Mouse (Mus musculus): Measurements from ENCODE around the gene Odf3l1. TPM values are rescaled to one million over a fixed set of nuclear protein-coding genes. Genes with fewer than 3 reads are reported as not detected.

Gene Odf3l1
- polyA plus RNA-seq, 1 experiment from 2014 or later: not detected

DNA sequence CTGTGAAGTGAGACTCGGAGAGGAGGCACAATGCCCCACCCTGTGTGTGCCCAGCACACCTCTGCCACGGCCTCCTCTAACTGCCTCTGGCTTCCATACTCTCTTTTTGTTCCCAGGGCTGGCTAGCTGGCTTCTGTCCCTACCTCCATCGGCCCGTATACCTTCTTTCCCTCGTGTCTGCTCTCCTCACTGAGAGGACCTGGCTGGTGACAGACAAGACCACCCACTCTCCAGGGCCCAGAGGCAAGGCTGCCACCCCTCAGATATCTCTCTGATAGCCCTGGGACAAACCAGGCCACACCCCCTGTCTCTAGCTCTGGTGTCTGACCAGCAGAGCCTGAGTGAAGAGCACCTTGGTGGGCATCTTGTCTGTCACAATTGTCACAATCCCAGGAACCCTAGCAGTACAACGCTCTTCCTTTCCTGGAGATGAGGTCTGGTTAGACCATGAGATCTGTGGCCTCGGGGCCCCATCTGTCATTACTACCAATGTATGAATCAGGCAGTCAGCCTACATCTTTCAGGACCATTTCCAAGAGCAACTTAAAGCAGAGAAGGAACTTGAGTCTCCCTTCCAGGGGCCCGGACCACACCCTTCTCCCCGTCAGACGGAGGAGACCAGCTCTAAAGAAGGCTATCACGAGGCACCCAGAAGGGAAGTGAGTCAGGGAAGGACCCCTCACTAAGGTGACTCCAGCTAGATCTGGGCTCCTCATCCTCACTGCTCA, 1.4 kb upstream of the Odf3l1 start:
- no peak overlapping the region for H3K9ac ChIP-seq (ENCODE audit: low read length)
- peak overlapping the region; percentile 57; the same call in 1 of the 2 replicates for H3K4me2 ChIP-seq (ENCODE audit: low read depth, low read length, severe bottlenecking)
- H3K36me3 ChIP-seq (ENCODE audit: control insufficient read depth, insufficient read depth, low read length): no peaks in the 10 kb centered on the region
- no peak for DNase-seq (ENCODE audit: low spot score)
- no peak overlapping the region for H3K4me3 ChIP-seq (ENCODE audit: low read depth, low read length)
- no peak for ATAC-seq (replicated peaks; ENCODE audit: low FRiP score)
- no peaks in the 10 kb centered on the region for H3K9me3 ChIP-seq (ENCODE audit: control insufficient read depth, low read length)
- H3K27me3 ChIP-seq (ENCODE audit: control insufficient read depth, insufficient read depth, low read length): peaks cover 2% of the 10 kb centered on the region; the same call in 1 of the 2 replicates
- 0 out of 2 replicates have a peak, but pooled peaks cover 4% of the 10 kb centered on the region for H3K4me1 ChIP-seq (replicated peaks; ENCODE audit: control insufficient read depth, insufficient read depth, low read length)
- 77% methylated on average over 11 of the region's 11 CpGs for WGBS
- H3K27ac ChIP-seq (ENCODE audit: low read depth, low read length): no peak overlapping the region

DNA sequence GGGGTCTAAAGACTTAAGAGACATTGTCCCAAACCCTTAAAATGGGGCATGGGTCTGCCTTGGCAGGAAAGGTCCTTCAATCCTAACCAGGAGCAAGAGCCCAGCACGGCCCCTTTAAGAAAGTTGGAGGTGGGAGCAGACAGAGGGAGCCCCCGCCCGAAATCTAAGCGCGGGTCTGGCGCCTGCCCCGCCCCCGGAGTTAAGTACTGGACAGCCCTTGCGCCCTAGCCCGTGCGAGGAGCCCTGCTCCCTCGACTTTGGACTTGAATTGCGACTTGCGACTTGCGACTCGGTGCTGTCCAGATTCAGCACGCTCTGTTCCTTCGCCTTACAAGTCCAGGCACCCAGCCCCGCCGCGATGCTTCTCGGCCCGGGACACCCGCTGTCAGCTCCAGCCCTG, 353 bp upstream of the Odf3l1 start, which contains the start of gene Cspg4:
TSS of gene Cspg4 (plus strand) at position 202 of the 400 bp plus-strand sequence.
- H3K36me3 ChIP-seq (ENCODE audit: control insufficient read depth, insufficient read depth, low read length): no peaks in the 10 kb centered on the region
- 4% methylated on average over 24 of the region's 24 CpGs for whole genome bisulfite sequencing
- H3K4me3 ChIP-seq (ENCODE audit: low read depth, low read length): peak within 1 kb of the TSS; percentile 15; the same call in 1 of the 2 replicates
- H3K27me3 ChIP-seq (ENCODE audit: control insufficient read depth, insufficient read depth, low read length): peaks cover 2% of the 10 kb centered on the region; the same call in 1 of the 2 replicates
- DNase-seq (ENCODE audit: low spot score) (peak; percentile 70), ATAC-seq (replicated peaks; ENCODE audit: low FRiP score) (no peak)
- no peaks in the 10 kb centered on the region for H3K9me3 ChIP-seq (ENCODE audit: control insufficient read depth, low read length)
- H3K4me1 ChIP-seq (replicated peaks; ENCODE audit: control insufficient read depth, insufficient read depth, low read length): 0 out of 2 replicates have a peak, but pooled peaks cover 4% of the 10 kb centered on the region
- no peak within 1 kb of the TSS for H3K27ac ChIP-seq (ENCODE audit: low read depth, low read length)
- peak within 1 kb of the TSS; percentile 57 for H3K4me2 ChIP-seq (ENCODE audit: low read depth, low read length, severe bottlenecking)
- H3K9ac ChIP-seq (ENCODE audit: low read length): peak within 1 kb of the TSS; percentile 42

DNA sequence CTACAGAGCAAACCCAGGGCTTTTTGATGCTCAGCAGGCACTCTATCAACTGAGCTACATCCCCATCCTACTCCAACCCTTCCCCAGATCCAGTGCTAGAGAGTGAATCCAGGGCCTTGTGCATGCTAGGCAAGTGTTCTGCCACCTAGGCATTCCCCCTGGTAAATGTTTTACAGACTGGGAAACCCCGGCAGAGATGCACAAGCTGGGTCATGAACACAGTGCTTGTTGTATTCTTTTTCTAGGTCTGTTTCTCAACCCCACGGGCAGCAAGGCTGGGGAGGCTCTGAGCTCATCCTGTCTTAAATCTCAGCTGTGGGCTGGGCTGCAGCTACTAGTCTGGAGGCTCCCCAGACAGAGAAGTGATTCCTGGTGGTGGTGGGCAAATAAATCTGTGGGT, 1.6 kb downstream of the Odf3l1 start:
- H3K4me1 ChIP-seq (replicated peaks; ENCODE audit: control insufficient read depth, insufficient read depth, low read length): no peaks in the 10 kb centered on the region
- DNase-seq (ENCODE audit: low spot score): no peak
- 72% methylated on average over 2 of the region's 2 CpGs for WGBS

DNA sequence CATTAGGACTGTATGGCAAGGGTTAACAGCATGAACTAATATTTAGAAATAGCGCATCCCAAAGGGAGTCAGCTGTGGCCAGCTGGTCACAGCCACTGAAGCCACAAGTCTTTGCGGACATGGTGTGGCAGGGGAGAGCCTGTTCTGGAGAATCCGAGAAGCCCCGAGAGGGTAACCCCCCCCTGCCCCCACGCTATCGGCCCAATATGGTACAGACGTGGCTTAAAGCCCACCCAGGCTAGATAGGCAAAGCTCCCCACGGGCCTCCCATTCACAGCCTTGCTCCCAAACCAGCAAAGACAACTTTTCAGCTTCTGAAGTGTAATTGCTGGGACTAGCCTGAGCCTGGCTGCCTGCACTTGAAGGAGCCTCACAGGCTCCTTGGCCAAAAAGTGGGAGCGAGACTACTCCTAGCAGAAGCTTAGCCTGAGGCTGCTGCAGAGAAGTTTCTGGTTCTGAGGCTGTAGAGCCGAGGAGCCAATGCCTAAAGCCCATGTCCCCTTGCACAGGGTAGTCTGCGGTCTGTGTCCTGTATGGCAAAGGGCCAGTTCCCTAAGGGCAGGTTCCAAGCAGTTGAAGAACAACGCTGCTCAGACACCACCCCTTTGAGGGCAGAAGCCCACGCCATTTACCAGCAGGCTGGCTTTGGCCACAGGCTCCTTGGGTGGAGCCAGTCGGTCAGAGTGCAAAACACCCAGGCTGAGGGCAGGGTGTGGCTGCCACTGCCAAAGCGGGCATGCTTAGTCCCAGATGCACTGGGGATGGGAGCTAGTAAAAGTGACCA, 3.8 kb downstream of the Odf3l1 start:
- WGBS: 79% methylated on average over 15 of the region's 15 CpGs
- Histone ChIP-seq H3K27me3 (ENCODE audit: control insufficient read depth, insufficient read depth, low read length) (no peaks in the 10 kb centered on the region), H3K4me2 (ENCODE audit: low read depth, low read length, severe bottlenecking) (no peak overlapping the region), H3K9me3 (ENCODE audit: control insufficient read depth, low read length) (no peaks in the 10 kb centered on the region), H3K9ac (ENCODE audit: low read length) (no peak overlapping the region), H3K27ac (ENCODE audit: low read depth, low read length) (no peak overlapping the region), H3K36me3 (ENCODE audit: control insufficient read depth, insufficient read depth, low read length) (no peaks in the 10 kb centered on the region), H3K4me3 (ENCODE audit: low read depth, low read length) (no peak overlapping the region), H3K4me1 (replicated peaks; ENCODE audit: control insufficient read depth, insufficient read depth, low read length) (no peaks in the 10 kb centered on the region)
- DNase-seq (ENCODE audit: low spot score): no peak
- no peak for ATAC-seq (replicated peaks; ENCODE audit: low FRiP score)

More for the DNA sequence above, 1.6 kb downstream of the Odf3l1 start:
- Histone ChIP-seq H3K4me2 (ENCODE audit: low read depth, low read length, severe bottlenecking) (no peak overlapping the region), H3K27me3 (ENCODE audit: control insufficient read depth, insufficient read depth, low read length) (peaks cover 2% of the 10 kb centered on the region; the same call in 1 of the 2 replicates), H3K27ac (ENCODE audit: low read depth, low read length) (no peak overlapping the region), H3K9ac (ENCODE audit: low read length) (no peak overlapping the region), H3K4me3 (ENCODE audit: low read depth, low read length) (no peak overlapping the region), H3K9me3 (ENCODE audit: control insufficient read depth, low read length) (no peaks in the 10 kb centered on the region), H3K36me3 (ENCODE audit: control insufficient read depth, insufficient read depth, low read length) (no peaks in the 10 kb centered on the region)
- no peak for ATAC-seq (replicated peaks; ENCODE audit: low FRiP score)

DNA sequence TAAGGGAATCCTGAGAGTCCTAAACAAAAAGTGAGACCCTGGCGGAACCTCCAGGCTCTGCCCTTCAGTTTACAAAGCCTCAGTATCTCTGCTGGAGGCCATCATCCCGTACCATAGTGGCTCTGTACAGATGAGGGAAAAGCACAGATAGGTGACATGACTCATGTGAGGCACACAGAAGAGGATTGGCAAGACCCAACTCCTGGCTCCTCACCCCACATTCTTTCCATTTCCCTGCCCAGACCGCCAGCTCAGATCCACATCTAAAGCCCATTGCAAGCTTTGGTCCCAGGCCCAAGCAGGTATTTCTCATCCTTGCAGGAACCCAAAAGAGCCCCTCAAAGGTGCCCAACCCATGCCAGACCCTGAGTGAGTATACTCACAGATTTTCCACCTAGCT, 4.4 kb downstream of the Odf3l1 start:
- H3K4me2 ChIP-seq (ENCODE audit: low read depth, low read length, severe bottlenecking): no peak overlapping the region
- H3K4me3 ChIP-seq (ENCODE audit: low read depth, low read length): no peak overlapping the region
- ATAC-seq (replicated peaks; ENCODE audit: low FRiP score) (no peak), DNase-seq (ENCODE audit: low spot score) (no peak)
- no peak overlapping the region for H3K9ac ChIP-seq (ENCODE audit: low read length)
- WGBS: 76% methylated on average over 3 of the region's 3 CpGs
- no peaks in the 10 kb centered on the region for H3K27me3 ChIP-seq (ENCODE audit: control insufficient read depth, insufficient read depth, low read length)
- H3K4me1 ChIP-seq (replicated peaks; ENCODE audit: control insufficient read depth, insufficient read depth, low read length): no peaks in the 10 kb centered on the region
- H3K9me3 ChIP-seq (ENCODE audit: control insufficient read depth, low read length): no peaks in the 10 kb centered on the region
- H3K27ac ChIP-seq (ENCODE audit: low read depth, low read length): no peak overlapping the region
- no peaks in the 10 kb centered on the region for H3K36me3 ChIP-seq (ENCODE audit: control insufficient read depth, insufficient read depth, low read length)

DNA sequence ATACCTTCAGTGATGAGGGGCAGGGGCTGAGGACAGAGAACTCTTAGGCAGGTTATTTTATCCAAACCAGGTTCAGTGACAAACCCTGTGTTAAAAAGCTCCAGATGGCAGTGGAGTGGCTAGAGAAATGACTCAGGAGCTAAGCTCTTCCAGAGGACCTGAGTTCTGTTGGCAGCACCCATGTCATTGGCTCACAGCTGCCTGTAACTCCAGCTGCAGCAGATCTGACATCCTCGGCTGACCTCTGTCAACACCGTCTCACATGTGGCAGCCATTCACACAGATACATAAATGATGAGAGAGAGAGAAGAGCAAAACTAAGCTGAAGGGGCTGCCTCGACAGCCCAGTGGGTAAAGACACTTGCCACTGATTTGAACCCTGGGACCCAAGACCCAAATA, 7.0 kb downstream of the Odf3l1 start:
- 71% methylated on average over 3 of the region's 3 CpGs for WGBS

DNA sequence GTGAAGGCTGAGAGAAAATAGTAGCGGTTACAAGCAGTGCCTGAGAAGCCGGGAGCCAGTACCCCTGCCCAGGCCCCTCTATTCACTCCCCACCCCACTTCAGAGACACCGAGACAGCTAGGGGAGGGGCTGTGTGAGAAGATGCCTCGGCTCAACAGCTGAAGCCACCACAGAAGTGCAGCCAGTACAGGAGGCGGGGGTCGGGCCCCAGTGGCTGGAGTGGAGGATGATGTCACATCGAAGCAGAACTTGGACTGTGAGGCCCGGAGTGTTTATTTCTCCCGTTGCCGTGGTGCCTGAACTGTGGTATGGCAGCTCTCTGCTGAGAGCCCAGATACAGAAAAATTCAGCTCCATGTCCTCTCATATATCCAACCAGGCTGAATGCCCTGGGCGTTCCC, 12.7 kb downstream of the Odf3l1 start:
- 60% methylated on average over 11 of the region's 11 CpGs for WGBS
- Histone ChIP-seq H3K36me3 (ENCODE audit: control insufficient read depth, insufficient read depth, low read length) (no peaks in the 10 kb centered on the region), H3K4me3 (ENCODE audit: low read depth, low read length) (no peak overlapping the region), H3K27me3 (ENCODE audit: control insufficient read depth, insufficient read depth, low read length) (no peaks in the 10 kb centered on the region), H3K27ac (ENCODE audit: low read depth, low read length) (no peak overlapping the region), H3K9ac (ENCODE audit: low read length) (no peak overlapping the region), H3K9me3 (ENCODE audit: control insufficient read depth, low read length) (no peaks in the 10 kb centered on the region), H3K4me2 (ENCODE audit: low read depth, low read length, severe bottlenecking) (no peak overlapping the region), H3K4me1 (replicated peaks; ENCODE audit: control insufficient read depth, insufficient read depth, low read length) (no peaks in the 10 kb centered on the region)
- DNase-seq (ENCODE audit: low spot score): no peak
- no peak for ATAC-seq (replicated peaks; ENCODE audit: low FRiP score)

More for the DNA sequence above, 7.0 kb downstream of the Odf3l1 start:
- Histone ChIP-seq H3K4me1 (replicated peaks; ENCODE audit: control insufficient read depth, insufficient read depth, low read length) (no peaks in the 10 kb centered on the region), H3K27ac (ENCODE audit: low read depth, low read length) (no peak overlapping the region), H3K4me2 (ENCODE audit: low read depth, low read length, severe bottlenecking) (no peak overlapping the region), H3K9me3 (ENCODE audit: control insufficient read depth, low read length) (no peaks in the 10 kb centered on the region), H3K27me3 (ENCODE audit: control insufficient read depth, insufficient read depth, low read length) (no peaks in the 10 kb centered on the region), H3K36me3 (ENCODE audit: control insufficient read depth, insufficient read depth, low read length) (no peaks in the 10 kb centered on the region), H3K4me3 (ENCODE audit: low read depth, low read length) (no peak overlapping the region), H3K9ac (ENCODE audit: low read length) (no peak overlapping the region)
- DNase-seq (ENCODE audit: low spot score): no peak
- ATAC-seq (replicated peaks; ENCODE audit: low FRiP score): no peak

DNA sequence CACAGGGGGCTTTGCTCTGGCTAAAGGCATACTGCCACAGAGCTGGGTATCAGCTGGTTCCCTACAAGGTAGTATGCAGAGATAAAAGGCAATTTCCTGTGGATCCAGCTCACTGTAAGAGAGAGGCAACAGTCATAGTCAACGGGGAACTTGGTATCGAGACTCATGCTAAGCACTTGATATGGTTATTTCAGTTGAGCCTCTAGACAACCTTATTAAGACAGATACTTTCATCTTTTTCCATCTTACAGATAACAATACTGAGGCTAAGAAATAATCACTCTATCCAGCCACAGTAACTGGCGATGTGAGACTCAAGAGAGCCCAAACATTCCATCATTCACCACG, 13.6 kb downstream of the Odf3l1 start:
- H3K27me3 ChIP-seq (ENCODE audit: control insufficient read depth, insufficient read depth, low read length): no peaks in the 10 kb centered on the region
- no peak overlapping the region for H3K27ac ChIP-seq (ENCODE audit: low read depth, low read length)
- WGBS: 95% methylated on average over 4 of the region's 4 CpGs
- ATAC-seq (replicated peaks; ENCODE audit: low FRiP score) (no peak), DNase-seq (ENCODE audit: low spot score) (no peak)
- no peaks in the 10 kb centered on the region for H3K9me3 ChIP-seq (ENCODE audit: control insufficient read depth, low read length)
- H3K4me3 ChIP-seq (ENCODE audit: low read depth, low read length): no peak overlapping the region
- no peaks in the 10 kb centered on the region for H3K4me1 ChIP-seq (replicated peaks; ENCODE audit: control insufficient read depth, insufficient read depth, low read length)
- no peak overlapping the region for H3K9ac ChIP-seq (ENCODE audit: low read length)
- no peak overlapping the region for H3K4me2 ChIP-seq (ENCODE audit: low read depth, low read length, severe bottlenecking)
- H3K36me3 ChIP-seq (ENCODE audit: control insufficient read depth, insufficient read depth, low read length): no peaks in the 10 kb centered on the region
